Mouse (Mus musculus) forebrain, embryonic 12.5 days (tissue): Measurements from ENCODE around the gene Gprc5c. TPM values are rescaled to one million over a fixed set of nuclear protein-coding genes. Genes with fewer than 3 reads are reported as not detected.

ENCODE experiments used
- ATAC-seq: fragments of 200-750 bp; cut with Nextera tagmentation; 2 replicates; pipeline ENCODE4 v1.8.0; 2017; ENCODE audit warnings: moderate TSS enrichment; ENCODE audit not compliant: low FRiP score
- H3K27ac ChIP-seq: fragments of 300-500 bp; sonication (generic); 2 replicates; pipeline ENCODE4 v1.5.1; 2016; ENCODE audit warnings: mild to moderate bottlenecking
- H3K27me3 ChIP-seq: fragments of 300-500 bp; sonication (generic); 2 replicates; pipeline ENCODE4 v1.6.1; 2016; ENCODE audit warnings: mild to moderate bottlenecking
- H3K36me3 ChIP-seq: fragments of 300-500 bp; sonication (generic); replicated peaks from 2 replicates; pipeline ENCODE4 v1.6.1; 2016; ENCODE audit warnings: mild to moderate bottlenecking
- H3K4me1 ChIP-seq: fragments of 300-500 bp; sonication (generic); 2 replicates; pipeline ENCODE4 v1.6.1; 2016
- H3K4me2 ChIP-seq: fragments of 300-500 bp; sonication (generic); 2 replicates; pipeline ENCODE4 v1.6.1; 2016; ENCODE audit warnings: mild to moderate bottlenecking, moderate library complexity
- H3K4me3 ChIP-seq: fragments of 300-500 bp; sonication (generic); replicated peaks from 2 replicates; pipeline ENCODE4 v1.5.1; 2016; ENCODE audit warnings: mild to moderate bottlenecking
- H3K9ac ChIP-seq: fragments of 300-500 bp; sonication (generic); 2 replicates; pipeline ENCODE4 v1.6.1; 2016; ENCODE audit warnings: mild to moderate bottlenecking
- H3K9me3 ChIP-seq: fragments of 300-500 bp; sonication (generic); 2 replicates; pipeline ENCODE4 v1.6.1; 2016
- WGBS: fragments of 180-500 bp; shearing (Covaris S2); methylation state at CpG from one replicate; pipeline ENCODE4 v1.1.7; 2016; 5-methylcytosine and 5-hydroxymethylcytosine counted together
- polyA plus RNA-seq: library from polyadenylated mRNA; unstranded; fragments of >200 nt; fragmentation: Nextera tagmentation; extraction: Ambion mirVana; gene quantifications from 2 replicates; pipeline ENCODE4 v1.2.1, GENCODE M21; 2016

Gene Gprc5c
- polyA plus RNA-seq, 1 experiment from 2014 or later: 10.8 TPM

GRCm38 (mm10) chr11:114875301-114875801 is 24.4 kb downstream of the Gprc5c start:
- peaks cover 27% of the 10 kb centered on the region for H3K4me1 ChIP-seq
- 21% methylated on average over 9 of the region's 9 CpGs for WGBS
- H3K27me3 ChIP-seq: no peaks in the 10 kb centered on the region
- H3K4me2 ChIP-seq: no peak overlapping the region
- no peak overlapping the region for H3K27ac ChIP-seq
- H3K4me3 ChIP-seq: no peak overlapping the region
- H3K9ac ChIP-seq: no peak overlapping the region
- no peaks in the 10 kb centered on the region for H3K9me3 ChIP-seq
- no peak for ATAC-seq
- no peaks in the 10 kb centered on the region for H3K36me3 ChIP-seq

- Histone ChIP-seq H3K27me3 (no peaks in the 10 kb centered on the region), H3K36me3 (no peaks in the 10 kb centered on the region), H3K4me2 (no peak overlapping the region), H3K4me3 (no peak overlapping the region), H3K9ac (no peak overlapping the region), H3K4me1 (peaks cover 27% of the 10 kb centered on the region), H3K27ac (no peak overlapping the region), H3K9me3 (no peaks in the 10 kb centered on the region)
- no peak for ATAC-seq
- WGBS: 56% methylated on average over 7 of the region's 7 CpGs
These were observed 25.2 kb downstream of the Gprc5c start for GRCm38 (mm10) chr11:114876176-114876575.

GRCm38 (mm10) chr11:114876621-114877020 is 25.7 kb downstream of the Gprc5c start:
- H3K9ac ChIP-seq: no peak overlapping the region
- H3K4me1 ChIP-seq: peaks cover 27% of the 10 kb centered on the region
- no peak overlapping the region for H3K4me2 ChIP-seq
- 42% methylated on average over 2 of the region's 2 CpGs for WGBS
- H3K4me3 ChIP-seq: no peak overlapping the region
- ATAC-seq: no peak
- no peak overlapping the region for H3K27ac ChIP-seq
- H3K36me3 ChIP-seq: no peaks in the 10 kb centered on the region
- H3K9me3 ChIP-seq: no peaks in the 10 kb centered on the region
- no peaks in the 10 kb centered on the region for H3K27me3 ChIP-seq

- Histone ChIP-seq H3K4me1 (peaks cover 27% of the 10 kb centered on the region), H3K36me3 (no peaks in the 10 kb centered on the region), H3K4me3 (no peak overlapping the region), H3K9ac (no peak overlapping the region), H3K9me3 (no peaks in the 10 kb centered on the region), H3K27ac (no peak overlapping the region), H3K4me2 (no peak overlapping the region), H3K27me3 (no peaks in the 10 kb centered on the region)
- WGBS: 57% methylated on average over 3 of the region's 3 CpGs
- ATAC-seq: no peak
These were observed 26.2 kb downstream of the Gprc5c start for GRCm38 (mm10) chr11:114877145-114877544.

GRCm38 (mm10) chr11:114879666-114880065 is 28.7 kb downstream of the Gprc5c start:
- Histone ChIP-seq H3K4me2 (no peak overlapping the region), H3K27ac (no peak overlapping the region), H3K36me3 (no peaks in the 10 kb centered on the region), H3K9me3 (no peaks in the 10 kb centered on the region), H3K27me3 (no peaks in the 10 kb centered on the region), H3K4me3 (no peak overlapping the region), H3K4me1 (peaks cover 15% of the 10 kb centered on the region), H3K9ac (no peak overlapping the region)
- WGBS: 77% methylated on average over 2 of the region's 2 CpGs
- ATAC-seq: no peak

- H3K9me3 ChIP-seq: no peaks in the 10 kb centered on the region
- no peaks in the 10 kb centered on the region for H3K36me3 ChIP-seq
- H3K27ac ChIP-seq: no peak overlapping the region
- H3K4me2 ChIP-seq: no peak overlapping the region
- ATAC-seq: no peak
- H3K4me1 ChIP-seq: peaks cover 11% of the 10 kb centered on the region
- H3K9ac ChIP-seq: no peak overlapping the region
- no peak overlapping the region for H3K4me3 ChIP-seq
- 0 out of 2 replicates have a peak, but pooled peaks cover under 1% of the 10 kb centered on the region for H3K27me3 ChIP-seq
These were observed 29.2 kb downstream of the Gprc5c start for GRCm38 (mm10) chr11:114880185-114880584.

- 0 out of 2 replicates have a peak, but pooled peaks cover 3% of the 10 kb centered on the region for H3K27me3 ChIP-seq
- no peak overlapping the region for H3K4me2 ChIP-seq
- H3K27ac ChIP-seq: no peak overlapping the region
- H3K36me3 ChIP-seq: no peaks in the 10 kb centered on the region
- H3K4me1 ChIP-seq: peaks cover 7% of the 10 kb centered on the region
- no peak overlapping the region for H3K4me3 ChIP-seq
- H3K9me3 ChIP-seq: no peaks in the 10 kb centered on the region
- no peak overlapping the region for H3K9ac ChIP-seq
- 0% methylated on average over 1 of the region's 1 CpGs for WGBS
- no peak for ATAC-seq
These were observed 29.6 kb downstream of the Gprc5c start for GRCm38 (mm10) chr11:114880589-114880988.

GRCm38 (mm10) chr11:114883251-114883789 is 32.4 kb downstream of the Gprc5c start:
- Histone ChIP-seq H3K9ac (no peak overlapping the region), H3K4me2 (no peak overlapping the region), H3K27ac (no peak overlapping the region), H3K4me1 (no peaks in the 10 kb centered on the region), H3K9me3 (no peaks in the 10 kb centered on the region), H3K36me3 (no peaks in the 10 kb centered on the region), H3K4me3 (no peak overlapping the region), H3K27me3 (peaks cover 11% of the 10 kb centered on the region; the same call in 1 of the 2 replicates)
- 92% methylated on average over 4 of the region's 4 CpGs for WGBS
- ATAC-seq: no peak

GRCm38 (mm10) chr11:114884380-114885100 is 33.6 kb downstream of the Gprc5c start:
- WGBS: 96% methylated on average over 4 of the region's 4 CpGs
- Histone ChIP-seq H3K4me3 (no peak overlapping the region), H3K27ac (no peak overlapping the region), H3K4me1 (no peaks in the 10 kb centered on the region), H3K36me3 (no peaks in the 10 kb centered on the region), H3K27me3 (peaks cover 11% of the 10 kb centered on the region; the same call in 1 of the 2 replicates), H3K9ac (no peak overlapping the region), H3K4me2 (no peak overlapping the region), H3K9me3 (no peaks in the 10 kb centered on the region)
- no peak for ATAC-seq

GRCm38 (mm10) chr11:114889991-114890518 is 39.1 kb downstream of the Gprc5c start, which contains the start of gene Cd300a:
Cd300a (plus strand) TSS chr11:114890041.
- Histone ChIP-seq H3K4me3 (no peak within 1 kb of the TSS), H3K36me3 (no peaks in the 10 kb centered on the region), H3K9ac (no peak within 1 kb of the TSS), H3K4me1 (peaks cover 6% of the 10 kb centered on the region; the same call in 1 of the 2 replicates), H3K9me3 (no peaks in the 10 kb centered on the region), H3K27ac (no peak within 1 kb of the TSS), H3K4me2 (no peak within 1 kb of the TSS), H3K27me3 (peaks cover 11% of the 10 kb centered on the region; the same call in 1 of the 2 replicates)
- ATAC-seq: no peak
- WGBS: 62% methylated on average over 18 of the region's 18 CpGs

GRCm38 (mm10) chr11:114890542-114890941 is 39.6 kb downstream of the Gprc5c start:
- Histone ChIP-seq H3K27me3 (peaks cover 8% of the 10 kb centered on the region; the same call in 1 of the 2 replicates), H3K4me3 (no peak overlapping the region), H3K36me3 (no peaks in the 10 kb centered on the region), H3K9me3 (no peaks in the 10 kb centered on the region), H3K9ac (no peak overlapping the region), H3K4me2 (no peak overlapping the region), H3K4me1 (peaks cover 6% of the 10 kb centered on the region; the same call in 1 of the 2 replicates), H3K27ac (no peak overlapping the region)
- WGBS: 67% methylated on average over 5 of the region's 5 CpGs
- no peak for ATAC-seq

- Histone ChIP-seq H3K4me3 (no peak overlapping the region), H3K4me2 (no peak overlapping the region), H3K36me3 (no peaks in the 10 kb centered on the region), H3K9ac (no peak overlapping the region), H3K9me3 (no peaks in the 10 kb centered on the region), H3K27ac (no peak overlapping the region), H3K27me3 (peaks cover 4% of the 10 kb centered on the region; the same call in 1 of the 2 replicates), H3K4me1 (no peaks in the 10 kb centered on the region)
- no peak for ATAC-seq
- WGBS: 86% methylated on average over 3 of the region's 3 CpGs
These were observed 45.1 kb downstream of the Gprc5c start for GRCm38 (mm10) chr11:114896085-114896484.
